Mouse (Mus musculus) ES-E14 (cell line): Measurements from ENCODE around the gene Trim75.

Experiments used
- CHD2 ChIP-seq: IDR thresholded peaks from 2 replicates; pipeline ENCODE4 v1.6.1; 2014; ENCODE audit warnings: mild to moderate bottlenecking, low read depth, low read length, inconsistent platforms
- HCFC1 ChIP-seq: IDR thresholded peaks from 2 replicates; pipeline ENCODE4 v1.6.1; 2012; ENCODE audit warnings: low read length, inconsistent platforms, borderline replicate concordance; ENCODE audit not compliant: insufficient read depth
- MAFK ChIP-seq: IDR thresholded peaks from 2 replicates; pipeline ENCODE4 v1.6.1; 2014; ENCODE audit warnings: mild to moderate bottlenecking, low read depth, low read length, inconsistent platforms; ENCODE audit not compliant: insufficient read depth
- ZC3H11A ChIP-seq: IDR thresholded peaks from 2 replicates; pipeline ENCODE4 v1.6.1; 2012; ENCODE audit warnings: low read depth, mild to moderate bottlenecking, inconsistent platforms, low read length, borderline replicate concordance

DNA sequence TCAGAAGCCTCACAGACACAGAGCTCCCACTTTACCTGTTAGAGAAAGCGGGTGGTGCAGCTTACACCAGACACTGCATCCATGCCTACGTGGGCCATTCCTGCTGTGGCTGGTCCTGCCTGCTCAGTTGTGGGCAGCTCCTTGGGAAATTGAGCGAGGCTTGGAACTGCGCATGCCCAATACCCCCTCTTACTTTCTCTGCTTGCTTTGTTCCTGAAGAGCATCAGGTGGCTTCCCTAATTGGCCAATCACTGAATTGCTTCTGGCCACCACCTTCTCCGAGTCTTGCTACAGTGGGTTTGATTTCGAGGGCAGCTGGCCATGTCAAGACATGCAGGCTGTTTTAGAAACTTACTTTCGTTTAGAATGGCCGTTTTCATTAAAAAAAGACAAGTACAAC is 30.8 kb upstream of the Trim75 start, which contains the start of the genes Trim61 and Trim60:
- no peak for TF ChIP-seq ZC3H11A
- TF ChIP-seq MAFK: no peak
- TF ChIP-seq CHD2: no peak
- no peak for TF ChIP-seq HCFC1
